Mouse (Mus musculus) hindbrain, embryonic 10.5 days (tissue): ENCODE results near the gene Gm10134. TPM values are rescaled to one million over a fixed set of nuclear protein-coding genes. Genes with fewer than 3 reads are reported as not detected.

Experiments
- DNase-seq: peaks from one replicate; pipeline ENCODE4 v3.0.0-alpha.2; 2017; ENCODE audit warnings: low spot score
- H3K27ac ChIP-seq: fragments of 300-500 bp; sonication (generic); 2 replicates; pipeline ENCODE4 v1.5.1; 2016; ENCODE audit warnings: mild to moderate bottlenecking, moderate library complexity
- H3K27me3 ChIP-seq: fragments of 300-500 bp; sonication (generic); 2 replicates; pipeline ENCODE4 v1.6.1; 2016; ENCODE audit warnings: mild to moderate bottlenecking; ENCODE audit not compliant: poor library complexity, insufficient read depth, severe bottlenecking
- H3K36me3 ChIP-seq: fragments of 300-500 bp; sonication (generic); 2 replicates; pipeline ENCODE4 v1.6.1; 2016; ENCODE audit warnings: mild to moderate bottlenecking, moderate library complexity
- H3K4me1 ChIP-seq: fragments of 300-500 bp; sonication (generic); replicated peaks from 2 replicates; pipeline ENCODE4 v1.6.1; 2016; ENCODE audit warnings: mild to moderate bottlenecking
- H3K4me3 ChIP-seq: fragments of 300-500 bp; sonication (generic); 2 replicates; pipeline ENCODE4 v1.5.1; 2016; ENCODE audit warnings: mild to moderate bottlenecking, moderate library complexity
- H3K9me3 ChIP-seq: fragments of 300-500 bp; sonication (generic); 2 replicates; pipeline ENCODE4 v1.6.1; 2016; ENCODE audit warnings: mild to moderate bottlenecking, moderate library complexity
- WGBS: fragments of 180-500 bp; shearing (Covaris S2); methylation state at CpG from one replicate; pipeline ENCODE4 v1.1.7; 2016; 5-methylcytosine and 5-hydroxymethylcytosine counted together
- polyA plus RNA-seq: library from polyadenylated mRNA; unstranded; fragments of >200 nt; fragmentation: Nextera tagmentation; extraction: Ambion mirVana; gene quantifications from 2 replicates; pipeline ENCODE4 v1.2.1, GENCODE M21; 2016

Gm10134 gene
- polyA plus RNA-seq, 1 experiment from 2014 or later, result not detected

DNA sequence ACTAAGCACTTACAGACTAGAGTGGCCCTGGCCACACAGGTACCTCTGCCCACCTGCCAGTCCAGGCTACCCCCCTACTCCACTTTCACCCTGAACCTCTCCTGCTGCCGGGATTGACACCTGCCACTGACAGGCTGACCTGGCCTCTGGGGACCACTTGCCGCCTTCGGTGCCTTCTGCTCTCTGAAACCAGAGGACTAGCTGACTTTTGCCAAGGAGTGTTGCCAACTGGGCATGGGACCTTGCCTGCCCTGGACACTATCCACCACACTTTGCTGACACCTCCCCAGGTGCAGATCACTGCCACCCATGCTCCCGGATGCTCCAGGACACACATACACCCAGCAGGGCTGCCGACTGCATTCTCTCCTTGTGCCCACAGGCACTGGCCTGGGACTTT is 46.4 kb downstream of the Gm10134 start:
- Histone ChIP-seq H3K36me3 (peaks cover 82% of the 10 kb centered on the region), H3K27me3 (no peaks in the 10 kb centered on the region), H3K4me1 (peaks cover 8% of the 10 kb centered on the region), H3K9me3 (no peaks in the 10 kb centered on the region), H3K4me3 (no peak overlapping the region), H3K27ac (no peak overlapping the region)
- DNase-seq, result no peak
- 91% methylated on average over 5 of the region's 5 CpGs for WGBS

Other genes with a start within 250 kb of the Gm10134 start
- gene Ppp1r26, start 59.3 kb upstream of the Gm10134 start, polyA plus RNA-seq, result 4.3 and 5.2 TPM in 2 replicates
- gene 1700007K13Rik, start 39.8 kb upstream of the Gm10134 start, polyA plus RNA-seq, result 2.3 and 3.6 TPM in 2 replicates
- 61.7 and 63.1 TPM in 2 replicates for gene Mrps2, start 38.0 kb upstream of the Gm10134 start, polyA plus RNA-seq
- gene Gbgt1, start 9.2 kb upstream of the Gm10134 start, polyA plus RNA-seq, result 0.14 TPM in 1 of 2 replicates, not detected in the other
- gene Ralgds, start 7.0 kb downstream of the Gm10134 start, polyA plus RNA-seq, result 48.5 and 67.5 TPM in 2 replicates
- gene Cel, start 57.3 kb downstream of the Gm10134 start, polyA plus RNA-seq, result not detected in 2 replicates
- 59.8 and 61.0 TPM in 2 replicates for gene Gtf3c5, start 77.7 kb downstream of the Gm10134 start, polyA plus RNA-seq
- gene Gfi1b, start 115.9 kb downstream of the Gm10134 start, polyA plus RNA-seq, result 3.4 and 4.7 TPM in 2 replicates
- 21.8 and 23.8 TPM in 2 replicates for gene Tsc1, start 135.1 kb downstream of the Gm10134 start, polyA plus RNA-seq
- 4.4 TPM in 2 replicates for gene Spaca9, start 193.6 kb downstream of the Gm10134 start, polyA plus RNA-seq
- gene Ak8, start 194.1 kb downstream of the Gm10134 start, polyA plus RNA-seq, result 0.73 and 1.7 TPM in 2 replicates